26 mouse cellular contexts compared by ENCODE assay signal in genomic region chr7:137875306-137875705, GRCm38 (mm10).
"Had no signal": no experiment of that assay in that cellular context is flagged by ENCODE, and none has a peak within 500 bp of the region (broad histone marks: within the 10 kb centered on the region; RNA-seq: fewer than 3 reads in every experiment).

No protein-coding gene starts in this region.

- ATAC-seq: forebrain, embryonic 13.5 days; forebrain, embryonic 14.5 days; forebrain, embryonic 15.5 days; forebrain, embryonic 16.5 days; forebrain, postnatal 0 days had no signal

- H3K27ac ChIP-seq: embryonic facial prominence, embryonic 10.5 days; embryonic facial prominence, embryonic 12.5 days; embryonic facial prominence, embryonic 13.5 days; embryonic facial prominence, embryonic 15.5 days; forebrain, embryonic 10.5 days; forebrain, embryonic 12.5 days; forebrain, embryonic 13.5 days; forebrain, embryonic 15.5 days; gastrocnemius, adult 2 months had no signal

- H3K4me1 ChIP-seq: embryonic facial prominence, embryonic 10.5 days; embryonic facial prominence, embryonic 12.5 days; embryonic facial prominence, embryonic 13.5 days; embryonic facial prominence, embryonic 15.5 days; forebrain, embryonic 10.5 days; forebrain, embryonic 12.5 days; forebrain, embryonic 15.5 days had no signal

- DNase-seq: cerebellum, adult 2 months; cerebellum, adult 8-10 months; cerebellum, adult 9-10 months; cerebellum, adult 9-11 months; cerebellum, postnatal 10 days; cerebellum, postnatal 14 days; cerebellum, postnatal 25 days; cerebellum, postnatal 36 days; embryo, embryonic 11 days; forebrain, postnatal 0 days; gastrocnemius, adult 2 months; gastrocnemius, postnatal 10 days; gastrocnemius, postnatal 14 days; gastrocnemius, postnatal 25 days; gastrocnemius, postnatal 36 days had no signal

- H3K4me3 ChIP-seq: embryonic facial prominence, embryonic 10.5 days; embryonic facial prominence, embryonic 12.5 days; embryonic facial prominence, embryonic 13.5 days; embryonic facial prominence, embryonic 15.5 days; erythroblast, embryonic 14.5 days; forebrain, embryonic 10.5 days; forebrain, embryonic 12.5 days; forebrain, embryonic 13.5 days; forebrain, embryonic 15.5 days; gastrocnemius, adult 2 months had no signal

- H3K9me3 ChIP-seq: embryonic facial prominence, embryonic 10.5 days; embryonic facial prominence, embryonic 12.5 days; embryonic facial prominence, embryonic 13.5 days; embryonic facial prominence, embryonic 15.5 days; forebrain, embryonic 10.5 days; forebrain, embryonic 12.5 days; forebrain, embryonic 13.5 days; forebrain, embryonic 15.5 days had no signal

- H3K9ac ChIP-seq: embryonic facial prominence, embryonic 12.5 days; embryonic facial prominence, embryonic 13.5 days; embryonic facial prominence, embryonic 15.5 days; forebrain, embryonic 12.5 days; forebrain, embryonic 13.5 days; forebrain, embryonic 15.5 days; forebrain, postnatal 0 days had no signal

- H3K27me3 ChIP-seq: embryonic facial prominence, embryonic 12.5 days; embryonic facial prominence, embryonic 13.5 days; embryonic facial prominence, embryonic 15.5 days; forebrain, embryonic 12.5 days; forebrain, embryonic 13.5 days; forebrain, embryonic 15.5 days had no signal

- H3K36me3 ChIP-seq: embryonic facial prominence, embryonic 10.5 days; embryonic facial prominence, embryonic 12.5 days; embryonic facial prominence, embryonic 13.5 days; embryonic facial prominence, embryonic 15.5 days; forebrain, embryonic 10.5 days; forebrain, embryonic 12.5 days; forebrain, embryonic 15.5 days had no signal
